Mouse (Mus musculus) testis, postnatal 10 days (tissue): ENCODE measurements around the gene Wdr4.

Source experiments
- DNase-seq: peaks from one replicate; pipeline ENCODE4 v3.0.0; 2021; ENCODE audit warnings: low spot score

Gene Wdr4

DNA sequence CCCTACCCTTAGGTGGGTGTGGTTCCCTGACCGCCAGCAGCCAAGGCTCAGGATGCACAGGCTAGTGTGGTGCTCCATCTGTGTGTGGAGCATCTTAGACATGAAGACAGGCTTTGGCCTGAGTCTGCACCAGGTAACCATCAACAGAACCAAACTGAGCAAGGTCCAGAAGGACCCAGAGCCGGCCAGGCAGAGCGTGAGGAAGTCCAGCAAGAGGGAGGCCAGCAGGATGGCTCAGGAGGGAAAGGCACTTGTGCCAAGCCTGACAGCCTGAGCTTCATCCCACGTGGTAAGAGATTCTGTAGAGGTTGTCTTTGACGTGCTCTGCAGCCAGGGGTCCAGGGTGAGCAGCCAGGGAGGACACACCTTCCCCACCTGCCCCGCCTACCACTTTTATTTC lies 22.1 kb downstream of the Wdr4 start:
- DNase-seq = no peak

- DNase-seq = no peak
Observed at GRCm38 (mm10) chr17:31494989-31495388, 24.8 kb downstream of the Wdr4 start.

- peak; percentile 76 for DNase-seq
Observed at GRCm38 (mm10) chr17:31492416-31492815, 27.4 kb downstream of the Wdr4 start.

DNA sequence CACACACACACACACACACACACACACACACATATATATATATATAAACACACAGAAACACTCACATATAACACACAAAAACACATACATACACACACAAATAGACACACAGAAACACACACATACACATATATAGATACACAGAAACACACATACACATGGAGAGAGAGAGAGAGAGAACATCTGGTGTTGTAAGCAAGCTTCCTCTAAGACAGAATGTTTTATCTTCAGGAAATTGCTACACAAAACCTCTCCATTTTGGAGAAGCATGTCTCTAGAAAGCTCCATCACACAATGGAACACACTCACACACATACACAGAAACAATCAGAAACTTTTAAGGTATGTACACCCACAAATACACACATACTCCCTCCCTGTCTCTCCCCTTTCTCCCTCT lies 28.4 kb downstream of the Wdr4 start:
- DNase-seq = no peak

- DNase-seq = no peak
Observed at GRCm38 (mm10) chr17:31487433-31488060, 32.2 kb downstream of the Wdr4 start.

DNA sequence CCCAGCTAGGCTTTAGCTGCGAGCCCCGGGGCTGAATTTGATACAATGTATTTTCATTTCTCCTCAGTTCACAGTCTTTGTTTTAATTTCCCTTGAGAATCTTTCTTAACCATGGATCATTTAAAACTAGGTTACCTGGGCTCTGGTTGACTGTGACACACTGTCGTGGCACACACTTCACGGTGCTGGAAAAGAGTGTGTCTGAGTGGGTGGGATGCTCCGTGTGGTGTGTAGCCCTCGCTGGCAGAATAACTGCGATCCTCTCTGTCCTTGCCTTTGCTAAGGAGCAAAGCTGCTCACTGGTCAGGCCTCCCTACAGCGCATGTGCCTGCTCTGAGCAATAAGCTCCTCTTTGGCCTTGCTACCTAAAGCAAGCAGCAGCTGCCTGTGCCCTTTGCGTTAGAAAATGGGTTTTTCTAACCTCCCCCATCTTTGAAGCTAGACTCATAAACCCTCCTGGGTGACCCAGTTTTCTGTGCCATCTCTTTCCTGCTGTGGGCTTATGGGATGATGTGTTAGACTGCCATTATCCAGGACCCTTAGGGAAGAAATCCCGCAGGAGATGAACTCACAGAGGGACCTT lies 33.1 kb downstream of the Wdr4 start:
- DNase-seq = no peak

DNA sequence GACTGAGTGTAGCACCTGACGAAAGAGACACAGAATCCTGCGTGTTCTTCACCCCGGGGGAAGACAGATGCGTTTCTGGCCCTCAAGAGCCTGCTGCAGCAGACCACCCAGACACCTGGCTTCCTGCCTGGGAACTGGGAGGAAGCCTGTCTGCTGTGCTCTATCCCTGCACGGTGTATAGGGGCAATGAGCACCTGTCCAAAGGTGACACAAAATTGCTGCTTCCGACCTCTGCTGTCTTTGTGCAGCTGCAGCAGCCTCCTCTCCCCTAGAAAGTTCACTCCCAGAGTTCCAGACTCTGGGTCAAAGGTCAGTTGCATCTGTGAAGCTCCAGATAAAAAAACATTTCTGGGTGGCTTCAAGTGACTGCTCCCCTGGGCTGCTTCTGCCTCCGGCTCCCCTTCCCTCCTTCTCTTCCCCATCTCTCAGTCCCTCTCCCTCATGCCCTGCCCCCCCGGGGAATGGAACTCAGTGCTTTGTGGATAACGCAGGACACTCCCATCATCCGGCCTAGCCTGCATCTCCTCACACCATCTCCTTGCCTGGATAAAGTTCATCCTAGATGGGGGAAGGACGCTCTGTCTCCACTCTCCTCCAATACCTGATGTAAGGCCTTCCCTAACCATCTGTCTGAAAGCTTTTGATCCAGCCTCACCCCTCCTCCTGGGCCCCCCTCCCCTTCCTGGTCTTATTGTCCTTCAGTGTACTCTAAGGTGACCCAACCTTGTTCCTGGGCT lies 40.5 kb downstream of the Wdr4 start:
- DNase-seq = no peak

GRCm38 (mm10) chr17:31478606-31479005 lies 41.2 kb downstream of the Wdr4 start:
- DNase-seq = no peak

- DNase-seq = no peak
Observed at GRCm38 (mm10) chr17:31474388-31474787, 45.4 kb downstream of the Wdr4 start.

GRCm38 (mm10) chr17:31470766-31471418 lies 48.9 kb downstream of the Wdr4 start:
- no peak for DNase-seq

- DNase-seq = no peak
Observed at GRCm38 (mm10) chr17:31468496-31468895, 51.3 kb downstream of the Wdr4 start.

GRCm38 (mm10) chr17:31466854-31467253 lies 52.9 kb downstream of the Wdr4 start:
- DNase-seq = no peak

- no peak for DNase-seq
Observed at GRCm38 (mm10) chr17:31462506-31462905, 57.3 kb downstream of the Wdr4 start.

- DNase-seq = no peak
Observed at GRCm38 (mm10) chr17:31460416-31460815, 59.4 kb downstream of the Wdr4 start.

GRCm38 (mm10) chr17:31456723-31457567 lies 62.8 kb downstream of the Wdr4 start:
- no peak for DNase-seq

GRCm38 (mm10) chr17:31454056-31454455 lies 65.7 kb downstream of the Wdr4 start:
- no peak for DNase-seq

- no peak for DNase-seq
Observed at GRCm38 (mm10) chr17:31453476-31453875, 66.3 kb downstream of the Wdr4 start.

GRCm38 (mm10) chr17:31452816-31453215 lies 67.0 kb downstream of the Wdr4 start:
- no peak for DNase-seq

DNA sequence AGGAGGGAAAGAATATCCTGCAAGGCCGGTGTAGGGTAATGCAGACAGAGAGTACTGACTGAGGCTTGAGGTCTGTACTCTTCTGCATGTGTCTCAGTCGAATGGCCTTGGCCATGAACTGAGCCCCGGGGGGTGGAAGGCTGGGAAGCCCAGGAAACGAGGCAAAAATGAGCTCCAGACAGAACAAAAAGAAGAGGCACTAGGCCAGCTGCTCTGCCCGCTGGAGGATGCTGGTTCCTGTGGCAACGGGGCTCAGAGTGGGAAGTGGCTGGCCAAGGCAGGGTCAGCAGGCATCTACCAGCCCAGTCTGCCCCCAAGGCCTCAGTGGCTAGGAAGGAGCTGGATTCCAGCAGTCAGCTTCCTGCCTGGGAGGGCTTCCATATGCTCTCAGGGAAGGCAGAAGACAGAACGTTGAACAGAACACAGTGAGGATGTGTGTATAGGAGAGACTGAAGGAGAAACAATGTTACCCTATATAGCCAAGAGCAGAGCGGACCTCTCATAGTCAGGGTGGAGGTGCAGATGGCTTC lies 68.5 kb downstream of the Wdr4 start:
- DNase-seq = peak; percentile 62

- peak; percentile 56 for DNase-seq
Observed at GRCm38 (mm10) chr17:31450206-31450605, 69.6 kb downstream of the Wdr4 start.

DNA sequence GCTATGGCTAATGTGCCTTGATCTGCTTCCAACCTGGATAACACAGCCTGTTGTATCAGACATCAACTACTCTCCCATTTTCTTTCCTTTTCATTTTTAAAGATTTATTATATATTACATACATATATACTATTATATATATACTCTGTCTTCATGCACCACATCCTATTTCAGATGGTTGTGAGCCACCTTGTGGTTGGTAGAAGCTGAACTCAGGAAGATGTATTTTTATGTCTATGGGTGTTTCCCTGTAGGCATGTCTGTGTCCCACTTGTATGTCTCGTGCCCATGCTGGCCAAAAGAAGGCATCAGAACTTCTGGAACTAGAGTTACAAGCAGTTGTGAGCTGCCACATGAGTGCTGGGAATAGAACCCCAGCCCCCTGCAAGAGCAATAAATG lies 71.3 kb downstream of the Wdr4 start:
- DNase-seq = no peak

- DNase-seq = no peak
Observed at GRCm38 (mm10) chr17:31447766-31448165, 72.0 kb downstream of the Wdr4 start.
